11 mouse cellular contexts compared by ENCODE assay signal in genomic region chr7:16908367-16908766, GRCm38 (mm10). TPM values are rescaled to one million over a fixed set of nuclear protein-coding genes. Genes with fewer than 3 reads are reported as not detected.
DNase-seq lines count a peak whose midpoint lies in the region; ATAC-seq lines count a peak whose summit lies in the region.
"Had no signal": no experiment of that assay in that cellular context is flagged by ENCODE, and none has a peak within 500 bp of the region (broad histone marks: within the 10 kb centered on the region; RNA-seq: fewer than 3 reads in every experiment).

No protein-coding gene starts in this region.

- no peak overlapping the region for H3K9ac ChIP-seq in lung, embryonic 16.5 days (ENCODE audit: low read length)
- H3K9ac ChIP-seq in forebrain, embryonic 14.5 days (ENCODE audit: low read length) = no peak overlapping the region

- 0 out of 2 replicates have a peak overlapping the region, but pooled peaks have one; percentile 20 for H3K4me2 ChIP-seq in lung, embryonic 16.5 days (ENCODE audit: low read depth, low read length)
- H3K4me2 ChIP-seq in forebrain, embryonic 14.5 days (ENCODE audit: low read length) = no peak overlapping the region

- H3K27me3 ChIP-seq in heart, embryonic 10.5 days (ENCODE audit: insufficient read depth, poor library complexity, severe bottlenecking) = peaks cover 76% of the 10 kb centered on the region
- H3K27me3 ChIP-seq in lung, embryonic 16.5 days (ENCODE audit: control insufficient read depth, insufficient read depth, low read depth, low read length) = 0 out of 2 replicates have a peak, but pooled peaks cover 3% of the 10 kb centered on the region
- no peaks in the 10 kb centered on the region for H3K27me3 ChIP-seq in forebrain, embryonic 14.5 days (replicated peaks; ENCODE audit: control insufficient read depth, insufficient read depth, low read length)

- 35% methylated on average over 11 of the region's 11 CpGs for WGBS in heart, embryonic 10.5 days
- WGBS in lung, embryonic 16.5 days = 13% methylated on average over 8 of the region's 11 CpGs
- WGBS in forebrain, embryonic 14.5 days = 50% methylated on average over 11 of the region's 11 CpGs

- DNase-seq in heart, embryonic 10.5 days (ENCODE audit: low spot score) = no peak
- no peak for DNase-seq in heart, adult 8-10 months (ENCODE audit: low spot score)
- DNase-seq in lung, postnatal 25 days (ENCODE audit: low spot score) = no peak
- no peak for DNase-seq in forebrain, embryonic 14.5 days (ENCODE audit: low spot score)
- DNase-seq in layer of hippocampus, adult 11-12 months (ENCODE audit: low spot score) = no peak
- DNase-seq: B cell, adult 2 months; kidney, adult 9 months had no signal

- peak overlapping the region; percentile 47; the same call in 1 of the 2 replicates for H3K27ac ChIP-seq in heart, embryonic 10.5 days
- H3K27ac ChIP-seq in lung, embryonic 16.5 days (ENCODE audit: low read length) = no peak overlapping the region
- H3K27ac ChIP-seq in forebrain, embryonic 14.5 days (ENCODE audit: low read depth, low read length) = no peak overlapping the region

- H3K4me1 ChIP-seq in heart, embryonic 10.5 days = peaks cover 58% of the 10 kb centered on the region
- H3K4me1 ChIP-seq in lung, embryonic 16.5 days (replicated peaks; ENCODE audit: control insufficient read depth, insufficient read depth, low read length) = peaks cover 14% of the 10 kb centered on the region
- H3K4me1 ChIP-seq in forebrain, embryonic 14.5 days (ENCODE audit: control insufficient read depth, insufficient read depth, low read length) = peaks cover 2% of the 10 kb centered on the region; the same call in 1 of the 2 replicates

- no peaks in the 10 kb centered on the region for H3K36me3 ChIP-seq in heart, embryonic 10.5 days
- no peaks in the 10 kb centered on the region for H3K36me3 ChIP-seq in lung, embryonic 16.5 days (ENCODE audit: control insufficient read depth, insufficient read depth, low read length)
- no peaks in the 10 kb centered on the region for H3K36me3 ChIP-seq in forebrain, embryonic 14.5 days (ENCODE audit: control insufficient read depth, insufficient read depth, low read length)

- H3K9me3 ChIP-seq in heart, embryonic 10.5 days = no peaks in the 10 kb centered on the region
- no peaks in the 10 kb centered on the region for H3K9me3 ChIP-seq in lung, embryonic 16.5 days (ENCODE audit: control insufficient read depth, low read length)
- no peaks in the 10 kb centered on the region for H3K9me3 ChIP-seq in forebrain, embryonic 14.5 days (replicated peaks; ENCODE audit: control insufficient read depth, low read length)

- no peak for ATAC-seq in lung, embryonic 16.5 days (ENCODE audit: low read depth)
- peak; percentile 14 for ATAC-seq in granulocyte monocyte progenitor cell, adult 5-6 weeks (replicated peaks; ENCODE audit: poor library complexity, severe bottlenecking)
- peak; percentile 17 for ATAC-seq in megakaryocyte progenitor cell, adult 5-6 weeks (replicated peaks; ENCODE audit: poor library complexity)
- no peak for ATAC-seq in forebrain, embryonic 14.5 days

- peak overlapping the region; percentile 25 for H3K4me3 ChIP-seq in heart, embryonic 10.5 days
- no peak overlapping the region for H3K4me3 ChIP-seq in lung, embryonic 16.5 days (ENCODE audit: low read length)
- no peak overlapping the region for H3K4me3 ChIP-seq in forebrain, embryonic 14.5 days (ENCODE audit: low read depth, low read length)

RNA-seq across cellular contexts. Expression of gene Ptgir, which starts 2.1 kb away (rescaled TPM):
- polyA plus RNA-seq in heart, embryonic 10.5 days (2016; fragmentation: Nextera tagmentation; extraction: Ambion mirVana) = 0.15 and 0.51 TPM in 2 replicates
- 1 to 10 TPM; 1.9 to 3.5 (median 3.1) TPM for total RNA-seq in heart, adult 8-10 months (2022)
- polyA plus RNA-seq in lung, embryonic 16.5 days (2015; fragmentation: Nextera tagmentation; extraction: Ambion mirVana) = 2.6 and 2.8 TPM in 2 replicates
- total RNA-seq in granulocyte monocyte progenitor cell, adult 5-6 weeks (2014; fragmentation: Nextera tagmentation) = 1.1 and 1.2 TPM in 2 replicates
- total RNA-seq in granulocyte monocyte progenitor cell, adult 5-6 weeks (2017) = 2.2 and 2.6 TPM in 2 replicates
- 2.1 and 2.6 TPM in 2 replicates for total RNA-seq in megakaryocyte progenitor cell, adult 5-6 weeks (2015)
- 1.8 and 4.0 TPM in 2 replicates for total RNA-seq in megakaryocyte progenitor cell, adult 5-6 weeks (2017)
- 0.12 and 0.22 TPM in 2 replicates for polyA plus RNA-seq in forebrain, embryonic 14.5 days (2014; fragmentation: Nextera tagmentation; extraction: Ambion mirVana)

RNA-seq across cellular contexts. Expression of gene Calm3, which starts 15.5 kb away (rescaled TPM):
- 114 and 117 TPM in 2 replicates for polyA plus RNA-seq in heart, embryonic 10.5 days (2016; fragmentation: Nextera tagmentation; extraction: Ambion mirVana)
- 100 to 1,000 TPM; 153 to 208 (median 191) TPM for total RNA-seq in heart, adult 8-10 months (2022)
- 116 and 118 TPM in 2 replicates for polyA plus RNA-seq in lung, embryonic 16.5 days (2015; fragmentation: Nextera tagmentation; extraction: Ambion mirVana)
- 188 and 246 TPM in 2 replicates for total RNA-seq in granulocyte monocyte progenitor cell, adult 5-6 weeks (2014; fragmentation: Nextera tagmentation)
- total RNA-seq in granulocyte monocyte progenitor cell, adult 5-6 weeks (2017) = 463 and 465 TPM in 2 replicates
- 125 and 150 TPM in 2 replicates for total RNA-seq in megakaryocyte progenitor cell, adult 5-6 weeks (2015)
- 419 and 440 TPM in 2 replicates for total RNA-seq in megakaryocyte progenitor cell, adult 5-6 weeks (2017)
- polyA plus RNA-seq in forebrain, embryonic 14.5 days (2014; fragmentation: Nextera tagmentation; extraction: Ambion mirVana) = 473 and 491 TPM in 2 replicates

RNA-seq across cellular contexts. Expression of gene Gng8, which starts 16.8 kb away (rescaled TPM):
- polyA plus RNA-seq in heart, embryonic 10.5 days (2016; fragmentation: Nextera tagmentation; extraction: Ambion mirVana) = 3.0 and 6.3 TPM in 2 replicates
- total RNA-seq in heart, adult 8-10 months (2022) = 1 to 10 TPM; 1.0 to 1.5 (median 1.1) TPM
- 12.9 and 13.0 TPM in 2 replicates for polyA plus RNA-seq in lung, embryonic 16.5 days (2015; fragmentation: Nextera tagmentation; extraction: Ambion mirVana)
- total RNA-seq in granulocyte monocyte progenitor cell, adult 5-6 weeks (2014; fragmentation: Nextera tagmentation) = not detected in 2 replicates
- total RNA-seq in granulocyte monocyte progenitor cell, adult 5-6 weeks (2017) = 0.26 and 0.62 TPM in 2 replicates
- not detected in 2 replicates for total RNA-seq in megakaryocyte progenitor cell, adult 5-6 weeks (2015)
- total RNA-seq in megakaryocyte progenitor cell, adult 5-6 weeks (2017) = not detected in 2 replicates
- 9.8 and 11.0 TPM in 2 replicates for polyA plus RNA-seq in forebrain, embryonic 14.5 days (2014; fragmentation: Nextera tagmentation; extraction: Ambion mirVana)
- total RNA-seq: liver, adult 2 months had no signal

RNA-seq across cellular contexts. Expression of gene Dact3, which starts 33.2 kb away (rescaled TPM):
- 5.0 and 7.2 TPM in 2 replicates for polyA plus RNA-seq in heart, embryonic 10.5 days (2016; fragmentation: Nextera tagmentation; extraction: Ambion mirVana)
- 1 to 10 TPM; 8.0 to 9.5 (median 8.6) TPM for total RNA-seq in heart, adult 8-10 months (2022)
- 2.1 and 2.2 TPM in 2 replicates for polyA plus RNA-seq in lung, embryonic 16.5 days (2015; fragmentation: Nextera tagmentation; extraction: Ambion mirVana)
- total RNA-seq in granulocyte monocyte progenitor cell, adult 5-6 weeks (2014; fragmentation: Nextera tagmentation) = not detected in 2 replicates
- total RNA-seq in granulocyte monocyte progenitor cell, adult 5-6 weeks (2017) = 0.31 and 0.69 TPM in 2 replicates
- not detected in 2 replicates for total RNA-seq in megakaryocyte progenitor cell, adult 5-6 weeks (2015)
- 0.04 and 0.17 TPM in 2 replicates for total RNA-seq in megakaryocyte progenitor cell, adult 5-6 weeks (2017)
- 3.5 and 4.4 TPM in 2 replicates for polyA plus RNA-seq in forebrain, embryonic 14.5 days (2014; fragmentation: Nextera tagmentation; extraction: Ambion mirVana)

RNA-seq across cellular contexts. Expression of gene Pnmal2, which starts 36.1 kb away (rescaled TPM):
- polyA plus RNA-seq in heart, embryonic 10.5 days (2016; fragmentation: Nextera tagmentation; extraction: Ambion mirVana) = 1.7 and 2.2 TPM in 2 replicates
- 1 to 10 TPM; 3.5 to 4.9 (median 4.3) TPM for total RNA-seq in heart, adult 8-10 months (2022)
- 5.1 and 5.5 TPM in 2 replicates for polyA plus RNA-seq in lung, embryonic 16.5 days (2015; fragmentation: Nextera tagmentation; extraction: Ambion mirVana)
- not detected in 2 replicates for total RNA-seq in granulocyte monocyte progenitor cell, adult 5-6 weeks (2014; fragmentation: Nextera tagmentation)
- 0.04 TPM in 1 of 2 replicates, not detected in the other for total RNA-seq in granulocyte monocyte progenitor cell, adult 5-6 weeks (2017)
- total RNA-seq in megakaryocyte progenitor cell, adult 5-6 weeks (2015) = not detected in 2 replicates
- total RNA-seq in megakaryocyte progenitor cell, adult 5-6 weeks (2017) = 0.20 TPM in 1 of 2 replicates, not detected in the other
- polyA plus RNA-seq in forebrain, embryonic 14.5 days (2014; fragmentation: Nextera tagmentation; extraction: Ambion mirVana) = 48.1 and 63.2 TPM in 2 replicates

Comparison
In these comparisons a context has a peak if more than half of its experiments do, and no peak if none do; other contexts are left out.
1. ATAC-seq: peak in granulocyte monocyte progenitor cell, adult 5-6 weeks (single experiment) and megakaryocyte progenitor cell, adult 5-6 weeks (single experiment); none in lung, embryonic 16.5 days (single experiment) and forebrain, embryonic 14.5 days (single experiment).